Mouse (Mus musculus) c-Kit-positive CD71-negative TER-119-negative erythroid progenitor cells, embryonic 14.5 days (primary cell): ENCODE measurements around the gene Atg16l1.
A peak's percentile ranks its signal among the peaks of the same experiment; 100 is the strongest.
"Not testable (repeated sequence)": the region's sequence is repeated elsewhere in the genome, so short reads cannot be mapped to it uniquely, and the experiment has no call there.

Source experiments
- DNase-seq: peaks from one replicate; pipeline ENCODE4 v3.0.0-alpha.2; 2013; ENCODE audit warnings: low read depth

The Atg16l1 gene

GRCm38 (mm10) chr1:87773336-87773735, 17.7 kb downstream of the Atg16l1 start:
- no peak for DNase-seq

- DNase-seq = no peak
Measured at GRCm38 (mm10) chr1:87774845-87775244, 19.2 kb downstream of the Atg16l1 start.

- no peak for DNase-seq
Measured at GRCm38 (mm10) chr1:87779204-87779785, 23.6 kb downstream of the Atg16l1 start.

- DNase-seq = no peak
Measured at GRCm38 (mm10) chr1:87785703-87786102, 30.0 kb downstream of the Atg16l1 start.

GRCm38 (mm10) chr1:87786251-87786650, 30.6 kb downstream of the Atg16l1 start:
- no peak for DNase-seq

- no peak for DNase-seq
Measured at GRCm38 (mm10) chr1:87789665-87790064, 34.0 kb downstream of the Atg16l1 start.

GRCm38 (mm10) chr1:87792438-87793137, 36.9 kb downstream of the Atg16l1 start:
- DNase-seq = no peak

- no peak for DNase-seq
Measured at GRCm38 (mm10) chr1:87793138-87793449, 37.4 kb downstream of the Atg16l1 start.

GRCm38 (mm10) chr1:87797702-87798101, 42.0 kb downstream of the Atg16l1 start:
- DNase-seq = no peak

- DNase-seq = no peak
Measured at GRCm38 (mm10) chr1:87798306-87798705, 42.6 kb downstream of the Atg16l1 start.

GRCm38 (mm10) chr1:87803576-87803975, 47.9 kb downstream of the Atg16l1 start, which contains the start of gene Sag:
Gene Sag, plus strand, starts transcription at chr1:87803680.
- no peak for DNase-seq

- no peak for DNase-seq
Measured at GRCm38 (mm10) chr1:87807751-87808150, 52.1 kb downstream of the Atg16l1 start.

GRCm38 (mm10) chr1:87811391-87811790, 55.7 kb downstream of the Atg16l1 start:
- DNase-seq = no peak

GRCm38 (mm10) chr1:87812061-87812460, 56.4 kb downstream of the Atg16l1 start:
- no peak for DNase-seq

- no peak for DNase-seq
Measured at GRCm38 (mm10) chr1:87813155-87813554, 57.5 kb downstream of the Atg16l1 start.

GRCm38 (mm10) chr1:87813681-87814080, 58.0 kb downstream of the Atg16l1 start:
- DNase-seq = no peak

- DNase-seq = no peak
Measured at GRCm38 (mm10) chr1:87824420-87824995, 68.8 kb downstream of the Atg16l1 start.

GRCm38 (mm10) chr1:87825281-87825680, 69.6 kb downstream of the Atg16l1 start:
- no peak for DNase-seq

GRCm38 (mm10) chr1:87825991-87826390, 70.3 kb downstream of the Atg16l1 start:
- no peak for DNase-seq

- no peak for DNase-seq
Measured at GRCm38 (mm10) chr1:87826474-87826873, 70.8 kb downstream of the Atg16l1 start.

GRCm38 (mm10) chr1:87827476-87827875, 71.8 kb downstream of the Atg16l1 start:
- DNase-seq = not testable (repeated sequence)

- peak; percentile 62 for DNase-seq
Measured at GRCm38 (mm10) chr1:87828185-87828584, 72.5 kb downstream of the Atg16l1 start.

GRCm38 (mm10) chr1:87828926-87829580, 73.4 kb downstream of the Atg16l1 start:
- DNase-seq = no peak
